Mouse (Mus musculus) large intestine, adult 2 months (tissue): Measurements from ENCODE around the gene Maea. TPM values are rescaled to one million over a fixed set of nuclear protein-coding genes. Genes with fewer than 3 reads are reported as not detected.
"Not testable (repeated sequence)": the region's sequence is repeated elsewhere in the genome, so short reads cannot be mapped to it uniquely, and the experiment has no call there.

Experiments
- DNase-seq: peaks from one replicate; pipeline ENCODE4 v3.0.0-alpha.2; 2012; ENCODE audit warnings: low read depth, low spot score
- WGBS: fragments of 180-500 bp; shearing (Covaris S2); methylation state at CpG from one replicate; pipeline ENCODE4 v1.1.7; 2018; 5-methylcytosine and 5-hydroxymethylcytosine counted together
- polyA plus RNA-seq: library from polyadenylated mRNA; depleted of rRNA; stranded (reverse); fragments of >200 nt; gene quantifications from 2 replicates; pipeline ENCODE4 v1.2.3, GENCODE M21; 2012; rRNA removed

Gene Maea
- 104 and 125 TPM in 2 replicates for polyA plus RNA-seq

DNA sequence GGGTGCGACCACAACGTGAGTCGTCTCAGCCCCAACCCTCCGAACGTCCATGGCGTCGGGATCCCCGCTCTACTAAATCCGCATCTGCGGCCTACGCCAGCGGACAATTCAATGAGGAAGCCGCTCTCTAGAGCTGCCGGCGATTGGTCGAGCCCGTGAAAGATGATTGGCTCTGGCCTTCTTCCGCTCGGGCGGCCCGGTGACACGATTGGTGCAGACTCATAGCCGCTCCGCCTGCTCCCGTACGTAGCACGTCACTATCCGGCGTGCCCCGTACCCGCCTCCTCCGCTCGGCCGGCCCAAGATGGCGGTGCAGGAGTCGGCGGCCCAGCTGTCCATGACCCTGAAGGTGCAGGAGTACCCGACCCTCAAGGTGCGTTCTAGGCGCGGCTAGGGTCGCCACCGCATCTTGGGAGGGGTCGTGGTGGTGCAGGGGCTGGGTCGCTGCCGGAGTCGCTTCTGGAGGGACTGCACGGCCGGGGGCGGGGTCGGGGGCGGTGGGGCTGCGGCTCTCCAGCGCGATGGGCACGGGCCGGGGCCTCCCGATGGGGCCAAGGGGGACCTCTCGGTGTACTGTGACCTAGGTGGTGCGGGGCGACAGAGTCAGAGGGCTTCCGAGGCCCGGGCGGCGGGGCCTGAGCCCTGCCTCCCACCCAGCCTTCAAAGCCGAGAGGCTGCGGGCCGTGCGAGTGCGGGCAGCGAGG is at the start of gene Maea:
Maea (plus strand) TSS at position 237 of the 704 bp plus-strand sequence.
- WGBS, result under 1% methylated on average over 70 of the region's 71 CpGs
- peak; percentile 86 for DNase-seq

DNA sequence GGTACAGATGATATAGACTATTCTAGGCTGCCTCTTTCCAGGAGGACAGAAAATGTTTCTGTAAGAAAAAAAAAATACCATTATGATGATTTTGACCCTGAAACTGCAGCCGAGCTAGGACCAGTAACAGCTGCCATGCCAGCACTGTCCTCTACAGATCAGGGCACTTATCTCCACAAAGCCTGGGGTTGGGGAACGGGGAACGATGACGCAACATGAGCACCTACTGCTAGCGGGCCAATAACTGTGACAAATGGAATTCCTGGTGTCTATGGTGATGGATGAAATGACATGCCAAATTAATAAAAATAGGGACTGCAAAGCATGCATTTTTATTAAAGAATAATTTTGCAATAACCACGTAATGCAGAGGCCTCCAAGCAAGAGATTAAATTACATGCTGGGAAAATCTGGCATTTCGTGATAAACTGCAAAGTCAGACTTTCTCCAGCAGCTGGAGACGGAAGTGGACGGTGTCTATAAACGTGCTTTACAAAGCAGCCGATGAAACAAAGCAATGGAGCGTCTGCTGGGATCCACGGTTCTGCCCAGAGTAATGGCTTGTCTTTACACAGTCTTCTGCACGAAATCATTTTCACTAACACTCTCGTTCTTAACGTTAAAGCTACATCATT is 41.4 kb upstream of the Maea start:
- 50% methylated on average over 16 of the region's 16 CpGs for WGBS
- no peak for DNase-seq

DNA sequence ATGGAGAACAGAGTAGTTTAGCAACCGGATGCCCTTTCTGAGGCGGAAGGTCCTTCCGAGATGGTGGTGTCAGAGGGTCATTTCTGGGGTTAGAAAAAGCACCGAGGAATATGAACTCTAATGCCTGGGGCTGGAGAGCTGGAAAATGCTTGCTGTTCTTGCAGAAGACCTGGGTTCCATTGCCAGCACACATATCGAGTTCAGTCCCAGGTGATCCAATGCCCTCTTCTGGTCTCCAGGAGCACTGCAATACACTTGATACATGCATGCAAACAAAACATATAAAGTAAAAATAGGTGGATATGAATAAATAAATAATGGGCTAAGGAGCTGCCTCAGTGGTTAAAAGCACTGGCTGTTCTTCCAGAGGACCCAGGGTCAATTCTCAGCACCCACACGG is 38.1 kb upstream of the Maea start:
- DNase-seq, result no peak
- WGBS, result 66% methylated on average over 6 of the region's 6 CpGs

DNA sequence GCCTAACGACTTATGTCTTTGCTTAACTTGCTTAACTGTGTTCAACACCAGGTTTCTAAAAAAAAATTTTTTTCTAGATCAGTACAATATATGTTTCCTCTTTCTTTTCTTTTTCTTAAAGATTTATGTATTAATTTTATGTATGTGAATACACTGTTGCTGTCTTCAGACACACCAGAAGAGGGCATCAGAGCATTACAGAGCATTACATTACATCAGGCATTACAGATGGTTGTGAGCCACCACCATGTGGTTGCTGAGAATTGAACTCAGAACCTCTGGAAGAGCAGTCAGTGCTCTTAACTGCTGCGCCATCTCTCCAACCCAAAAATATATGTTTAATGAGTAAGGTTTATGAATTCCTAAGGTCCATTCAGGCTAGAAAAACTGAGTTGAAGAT is 33.5 kb upstream of the Maea start:
- WGBS, result 81% methylated on average over 2 of the region's 2 CpGs
- DNase-seq, result no peak

DNA sequence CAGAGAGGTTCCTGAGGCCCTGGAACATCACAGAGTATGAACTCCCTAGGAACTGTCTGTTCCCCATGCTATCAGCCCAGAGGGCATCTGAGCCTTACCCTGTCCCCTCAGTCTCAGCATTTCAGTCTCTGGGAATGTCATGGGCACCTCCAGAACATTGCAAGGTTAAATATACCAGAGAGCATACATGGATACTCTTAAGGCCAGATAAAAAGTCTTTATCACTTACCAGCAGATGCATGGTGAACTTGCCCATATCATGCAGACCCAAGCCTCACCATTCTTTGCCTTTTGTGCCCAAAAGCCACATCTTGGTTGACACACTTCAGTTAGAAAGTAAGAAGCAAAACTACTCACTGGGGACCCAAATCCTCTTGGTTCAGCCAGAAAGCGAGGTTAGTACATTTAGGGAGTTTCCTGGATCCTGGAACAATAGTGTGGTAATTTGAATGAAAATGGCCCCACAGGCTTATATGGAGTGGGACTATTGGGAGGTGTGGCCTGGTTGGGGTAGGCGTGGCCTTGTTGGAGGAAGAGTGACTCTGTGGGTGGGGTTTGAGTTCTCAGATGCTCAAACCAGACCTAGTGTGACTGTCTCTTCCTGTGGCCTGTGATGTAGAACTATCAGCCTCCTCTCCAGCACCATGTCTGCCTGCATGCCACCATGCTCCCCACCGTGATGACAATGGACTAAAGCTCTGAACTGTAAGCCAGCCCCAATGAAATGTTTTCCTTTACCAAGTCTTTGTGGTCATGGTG is 24.4 kb upstream of the Maea start:
- no peak for DNase-seq
- 71% methylated on average over 3 of the region's 3 CpGs for WGBS

DNA sequence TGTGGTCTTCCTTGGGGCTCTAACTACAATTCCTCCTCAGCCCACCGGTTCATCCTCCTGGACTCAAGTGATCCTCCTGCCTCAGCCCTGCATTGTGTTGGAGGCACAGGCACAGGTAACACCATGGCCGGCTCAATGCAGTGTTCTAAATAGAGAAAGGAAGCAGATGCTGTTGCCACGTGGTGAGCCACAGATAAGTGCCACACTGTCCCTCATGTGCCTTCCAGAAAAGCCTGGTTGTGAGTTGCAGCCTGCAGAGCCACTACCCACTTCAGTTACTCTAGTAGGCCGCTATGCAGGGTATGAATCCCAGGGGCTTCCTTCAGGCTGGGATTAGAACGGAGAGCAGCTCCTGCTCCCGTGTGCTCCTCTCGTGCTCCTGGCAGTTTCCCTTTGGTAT is 23.1 kb upstream of the Maea start:
- DNase-seq, result no peak
- WGBS, result 81% methylated on average over 7 of the region's 7 CpGs

DNA sequence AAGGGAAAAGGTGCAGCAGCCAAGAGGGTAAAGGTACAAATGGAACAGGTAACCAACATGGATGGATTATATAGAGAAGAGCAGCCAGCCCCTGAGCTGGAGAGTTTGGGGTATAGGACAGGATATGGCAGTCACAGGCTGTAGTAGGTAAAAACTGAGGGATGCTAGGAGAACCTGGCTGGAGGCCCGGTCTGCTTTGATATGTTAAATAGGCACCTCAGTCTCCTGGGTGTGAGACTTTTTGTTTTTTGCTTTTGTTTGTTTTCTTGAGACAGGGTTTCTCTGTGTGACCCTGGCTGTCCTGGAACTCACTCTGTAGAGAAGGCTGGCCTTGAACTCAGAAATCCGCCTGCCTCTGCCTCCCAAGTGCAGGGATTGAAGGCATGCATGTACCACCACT is 10.8 kb upstream of the Maea start:
- no peak for DNase-seq
- 47% methylated on average over 2 of the region's 2 CpGs for WGBS

DNA sequence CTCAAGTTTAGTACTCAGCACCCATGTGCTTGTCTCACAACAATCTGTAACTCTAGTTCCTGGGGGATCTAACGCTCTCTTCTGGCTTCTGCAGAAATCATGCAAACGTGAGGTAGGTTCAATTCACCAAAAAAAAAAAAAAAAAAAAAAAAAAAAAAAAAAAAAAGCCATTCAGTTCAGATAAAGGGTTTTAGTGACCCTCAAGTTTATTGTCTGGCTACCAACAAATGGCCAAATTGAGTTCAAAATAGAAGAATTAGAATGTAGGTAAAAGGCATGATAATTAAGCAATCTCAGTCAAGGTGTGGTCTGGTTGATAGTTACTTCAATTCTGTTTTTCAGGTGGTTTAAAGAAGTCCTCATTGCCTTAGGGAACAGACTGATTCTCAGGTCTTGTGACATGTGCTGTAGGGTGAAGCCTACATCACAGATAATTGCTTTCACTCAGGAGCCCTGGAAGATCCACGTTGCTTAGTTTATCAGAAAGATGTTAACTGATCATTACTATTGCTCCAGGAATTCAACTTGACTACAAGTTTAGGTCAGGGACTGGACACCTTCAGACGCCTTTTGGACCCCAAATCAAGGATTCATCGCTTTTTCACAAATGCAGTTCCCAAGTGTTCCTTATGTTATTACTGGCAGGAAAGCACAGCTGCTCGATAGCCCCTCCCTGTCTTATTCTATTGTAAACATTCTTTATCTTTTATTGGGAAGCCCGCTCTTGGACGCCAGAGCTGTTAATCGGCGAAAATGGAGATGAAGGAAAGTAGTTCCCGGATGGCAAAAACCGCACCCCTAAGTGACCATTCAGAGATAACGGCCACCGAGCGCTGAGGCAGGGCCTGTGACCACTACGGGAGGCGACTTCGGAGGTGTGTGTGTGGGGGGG is 682 bp upstream of the Maea start:
- WGBS, result 14% methylated on average over 18 of the region's 18 CpGs

DNA sequence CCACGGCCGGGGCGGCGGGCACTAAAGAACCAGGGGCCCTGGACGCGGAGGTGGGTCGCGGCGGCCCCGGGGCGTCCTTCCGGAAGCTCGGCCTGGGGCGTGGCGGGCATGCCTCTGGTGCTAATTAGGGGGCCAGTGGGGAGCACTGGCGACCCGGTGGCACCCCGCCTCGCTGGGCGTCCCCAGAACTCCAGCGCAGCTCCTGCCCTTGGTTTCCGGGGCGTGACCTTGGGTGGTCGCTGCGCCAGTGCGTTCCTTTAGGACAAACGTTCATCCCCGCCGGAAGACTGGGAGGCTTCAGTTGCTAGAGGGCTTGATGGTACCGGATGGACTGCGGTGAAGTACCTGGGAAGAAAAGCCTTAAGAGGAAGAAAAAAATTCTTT is 660 bp downstream of the Maea start:
- WGBS, result under 1% methylated on average over 31 of the region's 31 CpGs
- DNase-seq, result no peak

More for the DNA sequence above, 682 bp upstream of the Maea start:
- peak; percentile 22 for DNase-seq

DNA sequence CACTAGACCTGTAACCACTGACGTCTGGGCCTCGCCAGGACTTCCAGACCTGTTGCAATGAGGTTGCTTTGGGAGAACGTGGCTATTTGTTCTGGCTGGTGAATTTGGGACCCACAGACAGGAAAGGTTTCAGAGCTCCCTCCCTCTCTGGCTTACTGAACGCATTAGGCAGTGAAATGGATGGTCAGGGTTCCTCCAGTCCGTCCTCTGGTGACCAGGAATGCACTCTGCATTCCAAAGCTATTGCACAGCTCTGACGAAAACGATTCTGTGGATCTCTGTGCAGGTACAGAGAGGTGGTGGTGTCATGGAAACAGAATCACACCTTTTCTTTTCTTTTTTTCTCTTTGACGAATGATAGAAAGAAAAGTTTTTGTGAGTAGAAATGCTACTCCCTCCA is 1.9 kb downstream of the Maea start:
- 62% methylated on average over 8 of the region's 8 CpGs for WGBS
- DNase-seq, result no peak

DNA sequence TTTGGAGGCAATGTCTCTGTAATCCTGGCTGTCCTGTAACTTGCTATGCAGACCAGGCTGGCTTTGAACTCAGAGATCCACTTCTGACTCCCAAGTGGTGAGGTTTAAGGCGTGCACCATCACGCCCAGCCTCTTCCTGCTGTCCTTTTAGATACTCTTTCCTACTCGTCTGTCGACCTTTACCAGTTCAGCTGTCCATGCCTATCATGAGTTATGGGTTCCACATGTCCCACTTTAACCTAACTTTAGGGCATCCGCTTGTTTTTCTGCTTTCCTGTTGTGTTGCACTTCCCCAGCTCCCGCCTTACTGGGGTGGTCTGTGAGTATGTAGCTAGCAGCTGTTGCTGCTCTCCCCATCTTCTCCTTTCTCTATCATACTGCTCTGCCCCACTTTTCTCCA is 5.9 kb downstream of the Maea start:
- no peak for DNase-seq
- WGBS, result 79% methylated on average over 6 of the region's 6 CpGs

DNA sequence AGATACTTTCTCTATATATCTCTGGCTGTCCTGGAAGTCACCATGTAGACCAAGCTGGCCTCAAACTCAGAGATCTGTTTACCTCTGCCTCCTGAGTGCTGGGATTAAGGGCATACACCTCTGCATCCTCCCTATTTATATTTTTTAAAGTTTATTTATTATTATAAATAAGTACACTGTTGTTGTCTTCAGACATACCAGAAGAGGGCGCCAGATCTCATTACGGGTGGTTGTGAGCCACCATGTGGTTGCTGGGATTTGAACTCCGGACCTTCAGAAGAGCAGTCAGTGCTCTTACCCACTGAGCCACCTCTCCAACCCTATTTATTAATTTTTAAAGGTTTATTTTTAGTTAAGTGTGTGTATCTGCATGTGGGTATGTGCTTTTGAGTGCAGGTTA is 6.9 kb downstream of the Maea start:
- 73% methylated on average over 3 of the region's 3 CpGs for WGBS
- DNase-seq, result not testable (repeated sequence)

DNA sequence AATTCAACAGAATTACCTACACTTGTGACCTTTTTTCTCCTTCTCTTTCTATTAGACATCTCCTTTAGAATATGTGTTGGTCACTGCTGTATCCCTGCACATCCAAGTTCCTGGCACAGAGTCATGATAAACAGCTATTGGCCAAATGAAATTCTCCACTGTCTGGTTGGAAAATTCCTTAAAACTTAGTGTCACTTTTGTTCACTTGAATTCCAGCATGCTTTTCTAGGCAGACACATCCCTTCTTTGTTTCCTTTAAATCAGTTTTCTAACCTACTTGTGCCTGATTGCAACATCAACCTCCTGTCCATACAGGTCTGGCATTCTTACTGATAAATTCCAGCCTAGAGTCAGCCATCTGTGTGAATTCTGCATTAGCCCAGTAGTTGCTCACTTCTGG is 7.5 kb downstream of the Maea start:
- no peak for DNase-seq

DNA sequence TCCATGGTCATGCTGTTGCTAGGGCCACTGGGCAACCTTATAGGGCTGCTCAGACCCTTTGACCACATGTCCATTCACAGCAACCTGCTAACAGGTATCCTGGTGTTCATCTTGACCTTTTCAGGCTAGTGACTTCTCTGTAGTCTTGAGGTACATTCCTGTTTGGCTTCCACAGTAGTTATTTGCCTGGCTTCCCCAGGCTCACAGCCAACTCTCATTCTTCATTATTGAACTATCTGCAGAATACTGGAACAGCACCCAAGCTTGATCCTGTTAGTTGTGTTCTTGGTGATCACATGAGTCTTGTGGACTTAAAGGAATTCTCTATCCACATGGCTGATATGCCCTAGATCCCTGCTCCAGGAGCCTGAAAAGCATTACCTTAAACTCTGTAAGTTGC is 8.3 kb downstream of the Maea start:
- no peak for DNase-seq

DNA sequence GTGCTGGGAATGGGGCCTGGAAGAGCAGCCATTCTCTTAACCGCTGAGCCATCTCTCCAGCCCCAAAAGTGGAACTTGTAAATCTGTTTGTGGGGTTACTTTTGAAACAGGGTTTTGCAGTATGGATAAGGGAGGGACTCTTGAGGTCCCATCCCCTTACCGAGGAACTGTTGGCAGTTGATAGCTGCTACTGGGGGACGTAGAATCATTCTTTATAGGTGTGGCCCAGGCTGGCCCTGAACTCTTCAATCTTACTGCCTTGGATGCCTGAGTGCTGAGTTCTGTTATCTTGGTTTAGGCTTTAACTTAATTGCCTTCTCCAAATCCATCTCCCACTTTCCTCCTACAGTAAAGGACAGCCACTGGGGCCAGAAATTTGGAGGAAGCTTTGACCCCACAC is 8.8 kb downstream of the Maea start:
- WGBS, result 57% methylated on average over 3 of the region's 3 CpGs
- no peak for DNase-seq

DNA sequence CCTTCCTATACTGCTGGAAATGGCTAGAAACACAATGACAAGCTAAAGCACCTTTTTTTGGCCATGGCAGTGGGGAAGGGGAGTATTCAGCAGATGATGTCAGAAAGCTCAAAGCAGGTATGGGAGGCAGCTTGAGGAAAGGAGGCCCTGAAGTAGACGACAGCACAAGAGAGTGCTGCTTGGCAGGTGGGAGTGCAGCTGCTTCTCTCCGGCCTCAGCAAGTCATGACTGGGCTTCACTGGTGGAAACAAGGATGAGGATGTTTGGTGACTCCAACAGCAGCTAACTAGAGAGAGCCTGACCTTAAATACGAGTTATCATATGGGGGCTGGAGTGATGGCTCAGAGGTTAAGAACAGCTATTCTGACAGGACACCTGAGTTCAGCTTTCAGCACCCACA is 12.3 kb downstream of the Maea start:
- 53% methylated on average over 3 of the region's 3 CpGs for WGBS
- DNase-seq, result no peak

DNA sequence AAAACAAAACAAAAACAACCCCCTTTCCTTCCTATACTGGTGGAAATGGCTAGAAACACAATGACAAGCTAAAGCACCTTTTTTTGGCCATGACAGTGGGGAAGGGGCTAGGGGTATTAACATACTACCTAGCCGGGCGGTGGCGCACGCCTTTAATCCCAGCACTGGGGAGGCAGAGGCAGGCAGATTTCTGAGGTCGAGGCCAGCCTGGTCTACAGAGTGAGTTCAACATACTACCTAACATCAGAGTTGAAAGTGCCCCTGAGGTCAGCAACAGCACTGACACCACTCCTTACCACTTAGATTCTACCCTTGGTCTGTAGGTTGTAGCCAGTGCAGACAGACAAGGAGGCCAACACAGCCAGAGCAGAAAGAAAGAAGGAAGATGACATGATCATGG is 13.9 kb downstream of the Maea start:
- no peak for DNase-seq
- 93% methylated on average over 5 of the region's 5 CpGs for WGBS

DNA sequence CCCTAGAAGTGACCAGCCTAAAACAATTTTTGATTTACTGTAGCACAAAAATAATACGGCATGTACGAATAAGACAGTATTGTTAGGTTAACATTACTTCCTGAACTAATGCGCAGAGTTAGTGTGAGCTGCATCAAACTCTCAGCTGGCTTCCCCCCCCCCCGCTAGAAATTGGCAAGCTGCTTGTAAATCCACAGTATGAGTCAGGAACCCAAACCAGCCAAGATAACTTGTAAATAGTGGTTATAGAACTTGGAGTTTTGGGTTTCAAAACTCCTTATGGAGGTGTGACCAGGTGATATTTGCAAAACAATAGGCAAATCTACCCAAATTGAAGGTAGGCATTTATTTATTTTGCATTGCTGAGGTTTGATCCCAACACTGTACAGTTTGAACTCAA is 14.4 kb downstream of the Maea start:
- WGBS, result 68% methylated on average over 3 of the region's 4 CpGs
- DNase-seq, result no peak

DNA sequence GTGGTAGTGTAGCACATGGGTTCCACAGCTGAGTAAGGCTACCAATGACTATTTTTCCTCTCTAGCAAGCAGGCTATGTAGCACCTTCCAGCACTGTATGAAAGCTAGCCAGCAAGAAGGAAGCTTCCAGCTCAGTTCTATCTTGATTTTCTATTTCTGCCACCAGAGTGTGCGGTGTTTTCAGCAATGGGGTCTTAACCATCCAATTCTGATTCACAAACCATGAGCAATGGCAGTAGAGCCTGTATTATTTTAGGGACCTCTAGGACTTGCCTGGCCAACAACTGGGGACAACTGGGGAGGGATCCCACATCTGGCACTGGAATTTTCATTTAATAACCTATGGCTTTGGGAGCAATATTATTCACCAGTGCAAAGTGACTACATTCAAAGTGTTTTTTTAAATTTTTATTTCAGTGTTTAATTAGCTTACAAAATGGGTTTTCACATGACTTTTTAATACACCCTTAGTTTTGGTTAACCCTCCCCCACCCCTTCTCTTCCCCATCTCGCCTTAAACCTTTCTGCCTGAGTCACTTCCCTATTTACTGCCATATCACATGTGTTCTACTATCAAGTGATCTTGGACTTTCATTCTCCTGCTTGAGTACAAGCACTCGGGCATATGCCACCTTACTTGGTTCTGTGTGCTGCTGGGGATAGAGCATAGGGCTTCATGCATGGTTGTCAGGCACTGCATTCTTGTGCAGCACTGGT is 16.4 kb downstream of the Maea start:
- 54% methylated on average over 3 of the region's 3 CpGs for WGBS
- no peak for DNase-seq

DNA sequence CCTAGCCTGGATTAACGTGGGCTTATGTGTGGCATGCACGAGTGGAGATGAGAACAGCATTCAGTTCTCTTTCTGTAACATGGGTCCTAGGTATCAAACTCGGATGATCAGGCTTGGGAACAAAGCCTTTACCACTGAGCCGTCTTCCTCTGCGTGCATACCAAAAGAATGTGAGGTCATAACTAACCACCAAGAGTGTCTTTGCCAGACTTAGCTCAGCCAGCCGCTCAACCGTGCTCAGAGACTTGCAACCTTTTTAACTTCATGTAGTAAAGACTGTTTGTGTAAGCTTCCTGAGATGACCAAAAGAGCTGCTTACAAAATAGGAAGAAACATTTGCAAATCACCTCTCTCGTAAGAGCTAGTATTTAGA is 16.9 kb downstream of the Maea start:
- no peak for DNase-seq
- WGBS, result 65% methylated on average over 8 of the region's 8 CpGs
